Mouse (Mus musculus): ENCODE results near the gene Gstt2. TPM values are rescaled to one million over a fixed set of nuclear protein-coding genes. Genes with fewer than 3 reads are reported as not detected.
A peak's percentile ranks its signal among the peaks of the same experiment; 100 is the strongest.
"Not testable (repeated sequence)": the region's sequence is repeated elsewhere in the genome, so short reads cannot be mapped to it uniquely, and the experiment has no call there.

The Gstt2 gene
- polyA plus RNA-seq, 1 experiment from 2014 or later: 83.7 TPM

- H3K27ac ChIP-seq (ENCODE audit: low read length): no peak overlapping the region
- ATAC-seq: no peak
- no peaks in the 10 kb centered on the region for H3K36me3 ChIP-seq (ENCODE audit: control insufficient read depth, insufficient read depth, low read length)
- no peaks in the 10 kb centered on the region for H3K9me3 ChIP-seq (ENCODE audit: control insufficient read depth, low read length)
- H3K9ac ChIP-seq (ENCODE audit: low read depth, low read length): no peak overlapping the region
- 30% methylated on average over 3 of the region's 3 CpGs for WGBS
- H3K4me3 ChIP-seq (ENCODE audit: low read length): no peak overlapping the region
- H3K4me2 ChIP-seq (ENCODE audit: low read depth, low read length): no peak overlapping the region
- peaks cover 17% of the 10 kb centered on the region for H3K4me1 ChIP-seq (ENCODE audit: control insufficient read depth, insufficient read depth, low read length)
- no peaks in the 10 kb centered on the region for H3K27me3 ChIP-seq (replicated peaks; ENCODE audit: control insufficient read depth, insufficient read depth, low read length)
Observed at GRCm38 (mm10) chr10:75848382-75848781, 11.2 kb upstream of the Gstt2 start.

- peak; percentile 51; the same call in 1 of the 2 replicates for ATAC-seq
Observed at GRCm38 (mm10) chr10:75845306-75845930, 8.2 kb upstream of the Gstt2 start.

GRCm38 (mm10) chr10:75844800-75845199 lies 7.6 kb upstream of the Gstt2 start:
- H3K9ac ChIP-seq (ENCODE audit: low read depth, low read length): no peak overlapping the region
- H3K27me3 ChIP-seq (replicated peaks; ENCODE audit: control insufficient read depth, insufficient read depth, low read length): no peaks in the 10 kb centered on the region
- H3K4me2 ChIP-seq (ENCODE audit: low read depth, low read length): no peak overlapping the region
- no peak overlapping the region for H3K4me3 ChIP-seq (ENCODE audit: low read length)
- no peak overlapping the region for H3K27ac ChIP-seq (ENCODE audit: low read length)
- 51% methylated on average over 1 of the region's 1 CpGs for WGBS
- no peaks in the 10 kb centered on the region for H3K4me1 ChIP-seq (ENCODE audit: control insufficient read depth, insufficient read depth, low read length)
- no peak for ATAC-seq
- no peaks in the 10 kb centered on the region for H3K9me3 ChIP-seq (ENCODE audit: control insufficient read depth, low read length)
- no peaks in the 10 kb centered on the region for H3K36me3 ChIP-seq (ENCODE audit: control insufficient read depth, insufficient read depth, low read length)

More at GRCm38 (mm10) chr10:75845306-75845930, 8.2 kb upstream of the Gstt2 start:
- Histone ChIP-seq H3K4me2 (ENCODE audit: low read depth, low read length) (no peak overlapping the region), H3K9me3 (ENCODE audit: control insufficient read depth, low read length) (no peaks in the 10 kb centered on the region), H3K9ac (ENCODE audit: low read depth, low read length) (no peak overlapping the region), H3K36me3 (ENCODE audit: control insufficient read depth, insufficient read depth, low read length) (no peaks in the 10 kb centered on the region), H3K4me3 (ENCODE audit: low read length) (no peak overlapping the region), H3K4me1 (ENCODE audit: control insufficient read depth, insufficient read depth, low read length) (no peaks in the 10 kb centered on the region), H3K27ac (ENCODE audit: low read length) (no peak overlapping the region), H3K27me3 (replicated peaks; ENCODE audit: control insufficient read depth, insufficient read depth, low read length) (no peaks in the 10 kb centered on the region)
- 68% methylated on average over 6 of the region's 6 CpGs for WGBS

GRCm38 (mm10) chr10:75843898-75844297 lies 6.7 kb upstream of the Gstt2 start:
- H3K4me3 ChIP-seq (ENCODE audit: low read length); H3K27ac ChIP-seq (ENCODE audit: low read length); H3K9ac ChIP-seq (ENCODE audit: low read depth, low read length); H3K4me2 ChIP-seq (ENCODE audit: low read depth, low read length); H3K4me1 ChIP-seq (ENCODE audit: control insufficient read depth, insufficient read depth, low read length); H3K27me3 ChIP-seq (replicated peaks; ENCODE audit: control insufficient read depth, insufficient read depth, low read length); ATAC-seq; H3K9me3 ChIP-seq (ENCODE audit: control insufficient read depth, low read length); H3K36me3 ChIP-seq (ENCODE audit: control insufficient read depth, insufficient read depth, low read length): not testable (repeated sequence)
- 79% methylated on average over 6 of the region's 6 CpGs for WGBS

- H3K4me1 ChIP-seq (ENCODE audit: control insufficient read depth, insufficient read depth, low read length): peaks cover 14% of the 10 kb centered on the region
- 82% methylated on average over 10 of the region's 10 CpGs for WGBS
- no peak overlapping the region for H3K9ac ChIP-seq (ENCODE audit: low read depth, low read length)
- ATAC-seq: no peak
- no peak overlapping the region for H3K27ac ChIP-seq (ENCODE audit: low read length)
- H3K9me3 ChIP-seq (ENCODE audit: control insufficient read depth, low read length): no peaks in the 10 kb centered on the region
- no peak overlapping the region for H3K4me2 ChIP-seq (ENCODE audit: low read depth, low read length)
- H3K4me3 ChIP-seq (ENCODE audit: low read length): no peak overlapping the region
- H3K36me3 ChIP-seq (ENCODE audit: control insufficient read depth, insufficient read depth, low read length): no peaks in the 10 kb centered on the region
- no peaks in the 10 kb centered on the region for H3K27me3 ChIP-seq (replicated peaks; ENCODE audit: control insufficient read depth, insufficient read depth, low read length)
Observed at GRCm38 (mm10) chr10:75839092-75839491, 1.9 kb upstream of the Gstt2 start.

GRCm38 (mm10) chr10:75835761-75836531 lies 1.3 kb downstream of the Gstt2 start:
- peak; percentile 10; the same call in 1 of the 2 replicates for ATAC-seq
- WGBS: 12% methylated on average over 9 of the region's 10 CpGs
- no peaks in the 10 kb centered on the region for H3K9me3 ChIP-seq (ENCODE audit: control insufficient read depth, low read length)
- H3K36me3 ChIP-seq (ENCODE audit: control insufficient read depth, insufficient read depth, low read length): no peaks in the 10 kb centered on the region
- peak overlapping the region; percentile 82 for H3K4me2 ChIP-seq (ENCODE audit: low read depth, low read length)
- peaks cover 19% of the 10 kb centered on the region for H3K4me1 ChIP-seq (ENCODE audit: control insufficient read depth, insufficient read depth, low read length)
- H3K27ac ChIP-seq (ENCODE audit: low read length): peak overlapping the region; percentile 47
- no peaks in the 10 kb centered on the region for H3K27me3 ChIP-seq (replicated peaks; ENCODE audit: control insufficient read depth, insufficient read depth, low read length)
- H3K4me3 ChIP-seq (ENCODE audit: low read length): peak overlapping the region; percentile 60
- H3K9ac ChIP-seq (ENCODE audit: low read depth, low read length): peak overlapping the region; percentile 33; the same call in 1 of the 2 replicates

GRCm38 (mm10) chr10:75835307-75835706 lies 1.9 kb downstream of the Gstt2 start:
- WGBS: 1% methylated on average over 10 of the region's 10 CpGs
- Histone ChIP-seq H3K9me3 (ENCODE audit: control insufficient read depth, low read length) (no peaks in the 10 kb centered on the region), H3K4me1 (ENCODE audit: control insufficient read depth, insufficient read depth, low read length) (peaks cover 19% of the 10 kb centered on the region), H3K27me3 (replicated peaks; ENCODE audit: control insufficient read depth, insufficient read depth, low read length) (no peaks in the 10 kb centered on the region), H3K9ac (ENCODE audit: low read depth, low read length) (peak overlapping the region; percentile 72), H3K4me3 (ENCODE audit: low read length) (peak overlapping the region; percentile 60), H3K27ac (ENCODE audit: low read length) (peak overlapping the region; percentile 81), H3K4me2 (ENCODE audit: low read depth, low read length) (peak overlapping the region; percentile 82), H3K36me3 (ENCODE audit: control insufficient read depth, insufficient read depth, low read length) (no peaks in the 10 kb centered on the region)
- ATAC-seq: peak; percentile 43

GRCm38 (mm10) chr10:75834721-75835120 lies 2.5 kb downstream of the Gstt2 start:
- no peaks in the 10 kb centered on the region for H3K36me3 ChIP-seq (ENCODE audit: control insufficient read depth, insufficient read depth, low read length)
- 13% methylated on average over 9 of the region's 9 CpGs for WGBS
- no peaks in the 10 kb centered on the region for H3K27me3 ChIP-seq (replicated peaks; ENCODE audit: control insufficient read depth, insufficient read depth, low read length)
- peak overlapping the region; percentile 82 for H3K4me2 ChIP-seq (ENCODE audit: low read depth, low read length)
- no peaks in the 10 kb centered on the region for H3K9me3 ChIP-seq (ENCODE audit: control insufficient read depth, low read length)
- H3K4me1 ChIP-seq (ENCODE audit: control insufficient read depth, insufficient read depth, low read length): peaks cover 19% of the 10 kb centered on the region
- ATAC-seq: peak; percentile 8; the same call in 1 of the 2 replicates
- peak overlapping the region; percentile 72 for H3K9ac ChIP-seq (ENCODE audit: low read depth, low read length)
- peak overlapping the region; percentile 60 for H3K4me3 ChIP-seq (ENCODE audit: low read length)
- peak overlapping the region; percentile 81 for H3K27ac ChIP-seq (ENCODE audit: low read length)

- Histone ChIP-seq H3K4me1 (ENCODE audit: control insufficient read depth, insufficient read depth, low read length) (peaks cover 19% of the 10 kb centered on the region), H3K4me2 (ENCODE audit: low read depth, low read length) (peak overlapping the region; percentile 82), H3K9ac (ENCODE audit: low read depth, low read length) (peak overlapping the region; percentile 72), H3K36me3 (ENCODE audit: control insufficient read depth, insufficient read depth, low read length) (no peaks in the 10 kb centered on the region), H3K27me3 (replicated peaks; ENCODE audit: control insufficient read depth, insufficient read depth, low read length) (no peaks in the 10 kb centered on the region), H3K27ac (ENCODE audit: low read length) (peak overlapping the region; percentile 81), H3K9me3 (ENCODE audit: control insufficient read depth, low read length) (no peaks in the 10 kb centered on the region), H3K4me3 (ENCODE audit: low read length) (peak overlapping the region; percentile 60)
- ATAC-seq: peak; percentile 62
- under 1% methylated on average over 21 of the region's 21 CpGs for WGBS
Observed at GRCm38 (mm10) chr10:75834250-75834649, 3.0 kb downstream of the Gstt2 start.

Measured in intestine, embryonic 16.5 days (tissue).